Mouse (Mus musculus) hematopoietic stem cell, adult 5-6 weeks (primary cell): ENCODE results near the gene Ssxb10. TPM values are rescaled to one million over a fixed set of nuclear protein-coding genes. Genes with fewer than 3 reads are reported as not detected.
"Not testable (repeated sequence)": the region's sequence is repeated elsewhere in the genome, so short reads cannot be mapped to it uniquely, and the experiment has no call there.

ENCODE experiments used
- ATAC-seq, 2 experiments: fragments of 125-278 bp in 1 of 2; replicated peaks in 1 of 2; 2 replicates each; pipeline ENCODE4 v1.8.0; 2016 to 2017; ENCODE audit warnings: inconsistent platforms in 2 of 2, mild to moderate bottlenecking in 2 of 2, moderate number of reproducible peaks in 2 of 2, low read depth in 1 of 2, moderate TSS enrichment in 1 of 2; ENCODE audit not compliant: low FRiP score in 2 of 2, poor library complexity in 2 of 2, severe bottlenecking in 2 of 2, insufficient read depth in 1 of 2, low TSS enrichment in 1 of 2
- total RNA-seq: library from RNA; stranded (forward); fragments of 172-1452, 232-1000 nt; gene quantifications from 2 replicates; pipeline ENCODE4 v1.2.3, GENCODE M21; 2017

Gene Ssxb10
- 1.3 TPM in 1 of 2 replicates, not detected in the other for total RNA-seq

- no peak for ATAC-seq
Observed at GRCm38 (mm10) chrX:8327124-8327523, at the start of gene Ssxb10. Gene Ssxb10, plus strand, starts transcription at chrX:8327424.

- ATAC-seq = no peak
Observed at GRCm38 (mm10) chrX:8288621-8289020, 38.6 kb upstream of the Ssxb10 start.

- no peak for ATAC-seq
Observed at GRCm38 (mm10) chrX:8309302-8309701, 17.9 kb upstream of the Ssxb10 start.

DNA sequence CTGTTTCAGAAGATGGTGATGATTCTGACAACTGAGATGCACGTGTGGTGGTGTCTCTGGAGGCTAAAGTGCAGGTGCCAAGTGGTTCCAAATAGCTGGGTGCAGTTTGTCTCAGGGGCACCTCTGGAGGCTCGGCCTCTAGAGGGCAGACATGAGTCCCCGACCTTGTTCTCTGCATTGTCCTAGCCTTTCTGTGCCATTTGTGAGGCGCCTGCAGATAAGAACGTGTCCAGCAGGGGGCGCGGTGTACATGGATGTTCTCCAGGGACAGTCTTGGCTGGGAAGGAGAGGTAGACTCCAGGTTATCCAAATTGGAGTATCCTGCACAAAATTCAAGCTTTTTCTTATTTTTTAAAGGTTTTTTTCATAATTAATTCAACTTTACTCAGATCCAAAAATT lies 12.3 kb upstream of the Ssxb10 start:
- ATAC-seq = peak in 1 of 2 experiments; percentile 32; a peak in 1 of 4 replicates

DNA sequence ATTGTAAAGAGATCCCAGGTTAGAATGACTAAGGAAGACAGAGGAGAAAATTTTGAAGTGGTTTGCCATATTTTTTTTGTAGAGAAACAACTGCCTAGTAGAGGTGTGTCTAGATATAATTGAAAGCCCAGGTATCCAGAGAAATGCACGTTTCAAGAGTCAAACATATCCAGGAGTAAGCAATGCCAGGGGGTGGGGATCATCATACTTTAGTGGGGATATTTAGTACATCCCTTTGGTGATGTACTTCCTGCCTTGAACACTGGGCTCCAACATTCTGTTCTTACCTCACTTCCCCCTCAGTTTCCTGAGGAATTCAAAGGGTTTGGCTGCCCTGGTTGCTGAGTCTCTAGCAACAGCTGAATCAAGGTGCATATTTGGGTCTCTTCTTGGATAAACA lies 39.5 kb downstream of the Ssxb10 start, which contains the start of gene Ssxb9:
TSS of gene Ssxb9 (plus strand) at position 301 of the 400 bp plus-strand sequence.
- not testable (repeated sequence) for ATAC-seq

Other genes starting within 250 kb of the Ssxb10 start
- gene Was, start 236.9 kb upstream of the Ssxb10 start, total RNA-seq = 97.1 and 98.4 TPM in 2 replicates
- gene Wdr13, start 194.5 kb upstream of the Ssxb10 start, total RNA-seq = 41.6 and 44.4 TPM in 2 replicates
- gene Rbm3, start 181.5 kb upstream of the Ssxb10 start, total RNA-seq = 1,086 and 1,580 TPM in 2 replicates
- 7.8 and 8.2 TPM in 2 replicates for gene Tbc1d25, start 151.2 kb upstream of the Ssxb10 start, total RNA-seq
- gene Ebp, start 133.9 kb upstream of the Ssxb10 start, total RNA-seq = 59.0 and 60.6 TPM in 2 replicates
- 1.0 and 2.6 TPM in 2 replicates for gene Porcn, start 120.9 kb upstream of the Ssxb10 start, total RNA-seq
- 17.3 and 25.9 TPM in 2 replicates for gene Ftsj1, start 75.0 kb upstream of the Ssxb10 start, total RNA-seq
- gene Slc38a5, start 56.3 kb upstream of the Ssxb10 start, total RNA-seq = 1.6 and 6.6 TPM in 2 replicates
- gene Ssxb9, start 39.6 kb downstream of the Ssxb10 start, total RNA-seq = not detected in 2 replicates
- not detected in 2 replicates for gene Ssxb1, start 85.9 kb downstream of the Ssxb10 start, total RNA-seq
- not detected in 2 replicates for gene Ssxb2, start 134.3 kb downstream of the Ssxb10 start, total RNA-seq
- gene Gm14459, start 197.5 kb downstream of the Ssxb10 start, total RNA-seq = not detected in 2 replicates
- gene Ssxb6, start 220.8 kb downstream of the Ssxb10 start, total RNA-seq = not detected in 2 replicates